Mouse (Mus musculus): Measurements from ENCODE around the gene Atp2a2. TPM values are rescaled to one million over a fixed set of nuclear protein-coding genes. Genes with fewer than 3 reads are reported as not detected.

The Atp2a2 gene
- polyA plus RNA-seq (2017; shearing (Covaris generic)) = 10 to 100 TPM; 12.5 to 16.2 (median 13.1) TPM

DNA sequence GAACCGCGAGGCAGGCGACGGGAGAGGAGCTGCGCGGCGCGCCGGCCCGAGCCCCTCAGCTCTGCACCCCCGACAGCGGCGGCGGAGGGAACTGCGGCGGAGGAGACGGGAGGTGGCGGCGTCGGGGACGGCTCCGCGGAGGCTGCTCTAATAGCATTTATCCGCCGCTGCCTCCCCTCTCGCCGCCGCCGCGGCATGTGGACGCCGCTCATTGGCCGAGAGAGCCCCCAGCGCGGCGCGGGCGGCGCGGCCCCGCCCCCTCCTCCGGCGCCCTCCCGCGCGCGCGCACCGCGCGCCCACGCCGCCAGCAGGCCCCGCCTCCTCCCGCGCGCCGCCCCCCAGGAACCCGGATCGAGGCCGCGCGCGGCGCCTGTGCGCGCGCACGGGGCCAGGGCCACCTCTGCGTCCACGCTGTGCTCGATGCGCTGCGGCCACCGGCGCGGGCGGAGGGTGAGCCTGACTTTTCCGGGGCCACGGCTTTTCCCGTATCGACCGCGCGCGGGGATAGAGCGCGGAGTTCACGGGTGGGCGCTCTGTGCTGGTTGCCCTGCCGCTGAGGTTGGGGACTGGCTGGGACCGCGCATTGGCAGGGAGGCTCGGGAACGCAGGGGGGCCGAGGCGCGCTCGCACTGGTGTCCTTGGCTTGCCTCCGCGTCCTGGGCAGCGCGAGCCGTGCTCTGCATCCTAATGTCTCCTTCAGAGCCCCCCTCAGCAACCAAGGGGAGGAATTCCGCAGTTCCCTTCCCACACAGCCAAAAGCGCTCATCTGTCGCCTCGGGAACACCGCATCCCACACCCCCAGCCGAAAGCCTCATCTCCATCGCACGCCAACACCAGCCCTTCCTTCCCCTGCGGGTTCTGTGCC is at the start of gene Atp2a2:
TSS of gene Atp2a2 (minus strand) at position 149 of the 865 bp plus-strand sequence.
- ATAC-seq = peak; percentile 79

DNA sequence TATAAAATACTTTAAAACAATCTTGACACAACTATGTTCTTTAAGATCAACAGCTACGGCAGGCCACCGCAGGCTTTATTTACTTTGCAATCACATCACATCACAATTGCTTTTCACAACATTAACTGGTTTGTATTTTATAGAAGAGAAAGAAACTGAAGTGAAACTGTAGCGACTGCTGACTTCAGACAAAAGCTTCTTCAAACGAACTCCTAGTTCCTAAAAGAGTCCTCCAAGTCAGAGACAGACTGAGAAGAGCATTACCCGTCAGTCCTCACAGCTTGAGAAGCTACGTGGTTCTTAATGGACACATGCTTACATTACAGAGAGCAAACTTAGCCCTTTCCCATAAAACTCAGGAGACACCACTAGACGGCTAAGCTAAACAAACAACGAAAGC is 48.4 kb upstream of the Atp2a2 start:
- no peak for ATAC-seq

DNA sequence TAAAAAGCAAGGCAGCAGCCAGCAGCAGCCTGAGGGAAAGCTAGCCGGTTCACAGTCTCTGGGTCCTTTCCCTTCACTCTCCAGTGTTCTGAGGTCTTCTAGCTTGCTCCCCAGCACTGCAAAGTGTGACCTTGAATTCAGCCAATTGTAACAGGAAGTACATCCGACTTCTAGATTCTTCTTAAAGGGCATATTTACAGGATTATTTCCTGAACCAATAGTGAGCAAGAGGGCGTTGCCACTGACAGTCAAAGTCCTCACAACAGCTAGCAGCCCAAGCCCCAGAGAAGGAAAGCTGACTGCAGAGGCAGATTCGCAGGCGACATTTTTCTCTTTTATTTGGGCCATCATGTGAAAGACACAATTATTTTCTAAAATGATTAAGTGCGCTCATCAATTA is 46.6 kb upstream of the Atp2a2 start:
- peak; percentile 94 for ATAC-seq

DNA sequence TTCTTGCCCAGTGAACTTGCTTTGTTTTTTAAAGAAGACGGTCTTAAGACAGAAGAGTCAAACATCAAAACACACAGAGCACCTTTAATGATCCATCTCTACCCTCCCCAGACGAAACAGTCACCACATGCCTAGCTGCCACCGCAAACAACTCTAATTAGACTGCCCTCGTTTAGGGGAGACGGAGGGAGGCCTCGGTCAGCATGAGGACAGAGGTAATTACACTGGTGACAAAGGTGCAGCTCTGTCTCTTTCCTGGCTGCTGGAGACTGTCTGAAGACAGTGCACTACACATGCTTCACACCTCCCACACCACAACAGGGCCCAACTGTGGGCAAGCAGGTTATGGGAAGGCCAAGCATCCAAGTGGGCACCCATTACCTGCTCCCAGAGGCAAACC is 45.8 kb upstream of the Atp2a2 start:
- no peak for ATAC-seq

DNA sequence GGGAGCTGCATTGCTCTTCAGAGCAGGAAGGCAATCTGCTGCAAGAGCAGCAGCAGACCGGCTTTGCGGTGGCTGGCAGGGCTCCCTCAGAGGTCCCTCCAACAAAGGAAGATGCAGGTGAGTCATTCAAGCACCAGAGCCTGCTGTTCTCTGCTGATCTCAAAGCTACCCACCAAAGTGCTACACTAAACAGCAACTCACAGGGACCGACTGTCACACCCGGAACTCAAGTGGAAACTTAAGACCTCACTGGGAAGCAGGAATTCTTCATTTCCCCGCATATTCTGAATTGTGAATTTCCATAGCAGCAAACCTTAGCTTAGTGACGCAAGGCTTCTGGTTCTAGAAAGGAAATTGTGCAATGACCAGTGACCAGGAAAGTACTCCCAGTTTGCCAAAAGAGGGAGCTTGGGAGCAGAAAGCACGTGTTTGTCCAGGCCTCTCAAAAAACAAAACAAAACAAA is 45.3 kb upstream of the Atp2a2 start:
- peak; percentile 57 for ATAC-seq

DNA sequence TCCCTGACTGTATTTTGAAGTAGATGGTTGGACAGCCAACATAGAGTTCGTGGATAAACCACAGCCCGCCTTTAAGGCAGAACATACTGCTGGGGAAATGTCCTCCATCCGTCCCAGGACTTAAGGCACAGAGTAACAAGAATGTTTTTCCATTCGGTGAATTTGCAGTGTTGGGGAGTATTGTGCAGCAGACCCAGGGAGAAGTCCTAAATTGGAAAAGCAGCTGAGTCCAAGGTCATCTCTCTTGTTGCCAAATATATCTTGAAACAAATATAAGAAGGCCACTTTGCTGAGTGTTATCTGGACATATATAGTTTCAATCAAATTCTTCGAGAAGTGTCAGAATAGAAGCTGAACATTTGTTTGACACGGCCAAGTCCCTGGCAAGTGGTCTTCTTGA is 41.4 kb upstream of the Atp2a2 start:
- no peak for ATAC-seq

DNA sequence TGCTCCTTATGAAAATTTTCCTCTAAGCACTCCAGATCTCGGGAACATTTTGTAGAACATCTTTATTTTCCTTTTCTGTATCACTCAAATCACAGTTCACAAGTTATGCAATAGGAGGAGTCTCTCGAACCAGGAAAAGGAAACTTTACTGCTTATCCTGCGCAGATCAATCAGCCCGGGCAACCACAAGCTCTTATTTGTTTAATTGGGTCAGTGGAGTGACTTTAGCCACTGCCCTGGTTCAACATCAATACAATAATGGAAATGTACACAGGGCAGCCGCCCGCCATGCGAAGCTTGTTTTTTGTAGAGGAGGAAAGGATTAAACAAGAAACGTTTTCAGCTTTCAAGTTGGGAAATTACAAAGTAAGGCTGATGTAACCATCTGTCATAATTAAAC is 39.8 kb upstream of the Atp2a2 start:
- no peak for ATAC-seq

DNA sequence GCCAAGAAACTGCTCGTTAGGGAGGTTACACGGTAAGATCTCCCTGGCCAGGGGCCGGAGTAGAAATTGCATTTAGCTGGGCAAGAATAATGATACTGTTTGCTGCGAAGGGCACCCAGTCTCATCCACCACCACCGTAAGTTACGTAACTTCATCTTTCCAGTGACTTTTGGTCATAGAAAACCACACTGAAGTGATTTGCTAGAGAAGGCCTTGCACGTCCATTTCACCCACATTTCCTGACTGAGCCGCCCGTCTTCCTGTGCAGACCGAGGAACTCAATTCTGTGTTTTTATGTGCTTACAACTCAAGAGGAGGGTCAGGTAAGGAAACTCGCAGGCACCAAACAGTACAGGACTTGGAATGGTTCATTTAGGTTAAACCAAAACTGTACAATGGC is 36.1 kb upstream of the Atp2a2 start:
- ATAC-seq = no peak

DNA sequence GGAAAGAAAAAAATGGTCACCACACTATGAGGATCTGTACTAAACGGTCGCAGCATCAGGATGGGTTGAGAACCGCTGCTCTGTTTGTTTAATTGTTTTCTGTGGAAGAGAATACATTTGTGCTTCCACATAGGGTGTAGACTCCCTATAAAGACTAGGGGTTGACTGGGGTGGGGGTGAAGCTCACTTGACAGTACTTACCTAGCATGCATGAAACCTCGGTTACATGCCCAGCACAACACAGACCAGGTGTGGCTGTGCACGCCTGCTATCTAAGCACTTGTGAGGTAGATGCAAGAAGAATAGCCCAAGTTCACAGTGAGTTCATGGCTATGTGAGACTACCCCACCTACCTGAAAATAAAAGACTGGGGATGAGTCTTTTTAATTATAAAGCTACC is 35.6 kb upstream of the Atp2a2 start:
- ATAC-seq = no peak

DNA sequence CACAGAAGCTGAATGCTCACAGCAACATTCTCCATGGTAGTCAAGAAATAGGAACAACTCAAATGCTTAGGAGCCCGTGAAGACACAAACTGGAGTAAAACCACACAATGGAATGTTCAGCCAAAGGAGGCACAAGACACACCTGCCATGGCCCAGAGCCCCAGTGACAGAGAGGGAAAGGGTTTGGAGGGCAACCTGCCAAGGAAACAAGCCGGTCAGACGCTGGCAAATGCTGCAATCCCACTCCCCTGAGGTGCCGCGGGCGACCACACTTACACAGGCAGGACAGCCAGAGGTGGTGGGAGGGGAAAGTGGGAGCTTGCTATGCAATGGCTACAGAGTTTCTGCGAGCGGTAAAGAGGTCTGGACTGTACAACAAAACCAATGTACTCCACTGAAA is 31.9 kb upstream of the Atp2a2 start:
- ATAC-seq = no peak

DNA sequence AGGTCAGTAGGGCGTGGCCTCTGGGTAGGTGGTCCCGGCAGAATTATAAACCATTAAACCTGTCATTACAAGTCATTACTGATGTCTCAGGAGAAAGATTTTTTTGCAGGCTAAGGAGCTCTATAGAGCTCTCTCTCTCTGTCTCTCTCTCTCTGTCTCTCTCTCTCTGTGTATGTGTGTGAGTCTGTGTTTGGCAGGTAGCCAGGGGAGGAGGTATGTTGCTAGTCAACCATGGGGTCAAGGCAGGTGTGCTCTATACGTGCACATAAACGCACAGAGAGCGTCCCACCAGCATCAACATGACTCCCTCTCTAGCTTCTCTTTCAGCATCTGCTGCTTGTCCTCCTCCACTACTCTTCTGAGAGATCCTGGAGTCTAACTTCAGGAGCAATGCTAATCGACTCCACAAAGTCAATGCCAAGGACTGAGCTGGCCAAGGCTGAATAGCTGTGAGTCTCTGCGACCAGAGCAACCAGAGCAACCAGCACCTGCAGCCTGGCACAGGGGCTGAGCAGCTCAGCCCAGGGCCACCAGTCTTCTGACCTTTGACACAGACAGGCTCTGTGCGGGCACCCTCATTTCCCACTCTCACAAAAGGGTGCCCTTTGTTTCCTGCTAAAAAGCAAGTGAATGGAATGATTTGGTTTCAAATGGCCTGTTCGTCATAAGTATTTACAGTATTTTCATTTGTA is 28.0 kb upstream of the Atp2a2 start:
- ATAC-seq = no peak

DNA sequence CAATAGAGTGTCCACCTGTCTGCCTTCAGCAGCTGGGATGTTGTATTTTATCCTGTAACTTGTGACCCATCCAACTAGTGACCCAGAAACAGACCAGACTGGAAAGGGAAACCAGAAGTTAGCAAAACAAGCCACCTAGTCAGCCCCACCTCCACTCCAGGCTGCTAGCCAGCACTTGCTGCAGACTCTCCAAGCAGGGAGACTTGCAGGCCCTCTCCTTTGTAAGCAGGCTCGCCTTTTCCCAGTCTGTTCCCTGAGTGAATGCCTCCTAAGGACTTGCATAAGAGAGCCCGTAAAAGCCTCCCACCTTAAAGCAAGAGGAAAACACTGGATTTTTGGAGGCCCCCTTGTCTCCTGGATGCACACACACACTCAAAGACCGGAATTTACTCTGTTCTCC is 27.3 kb upstream of the Atp2a2 start:
- no peak for ATAC-seq

DNA sequence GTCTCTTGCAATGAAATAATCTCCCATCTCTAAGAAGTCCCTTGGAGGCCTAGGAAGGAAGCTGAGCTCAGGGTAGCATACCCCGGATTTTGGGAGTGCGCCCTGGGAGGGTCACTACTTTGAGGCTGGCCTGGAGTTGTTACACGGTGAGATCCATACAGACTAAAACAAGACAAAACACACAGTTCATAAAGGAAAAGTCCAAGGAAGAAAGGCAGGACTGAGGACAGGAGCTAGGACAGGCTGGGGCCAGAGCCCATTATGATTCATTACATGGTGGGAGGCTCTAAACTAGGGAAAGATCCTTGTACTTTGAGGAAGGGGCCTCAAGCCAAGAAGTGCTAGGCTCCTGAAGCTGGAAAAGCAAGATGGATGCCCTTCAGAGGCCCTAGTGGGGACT is 26.6 kb upstream of the Atp2a2 start:
- ATAC-seq = no peak

DNA sequence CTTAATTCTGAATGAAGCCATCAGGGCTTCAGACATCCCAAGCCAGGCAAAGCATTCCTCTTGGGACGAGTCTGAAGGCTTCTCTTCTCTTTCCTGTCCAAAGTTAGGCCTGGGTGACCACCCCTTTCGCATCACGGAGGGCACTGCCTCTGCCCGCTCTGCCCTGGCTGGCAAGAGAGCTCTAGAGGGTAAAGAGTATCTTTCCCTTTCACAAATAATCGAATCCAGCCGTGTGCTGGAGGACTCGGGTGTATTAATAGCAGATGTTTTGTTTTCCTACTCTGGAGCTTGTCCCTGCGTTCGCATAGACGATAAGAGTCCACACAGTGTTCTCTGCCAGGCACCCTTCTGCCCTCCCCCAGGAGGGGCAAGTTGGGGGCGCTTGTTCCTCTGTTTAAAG is 25.7 kb upstream of the Atp2a2 start:
- ATAC-seq = no peak

DNA sequence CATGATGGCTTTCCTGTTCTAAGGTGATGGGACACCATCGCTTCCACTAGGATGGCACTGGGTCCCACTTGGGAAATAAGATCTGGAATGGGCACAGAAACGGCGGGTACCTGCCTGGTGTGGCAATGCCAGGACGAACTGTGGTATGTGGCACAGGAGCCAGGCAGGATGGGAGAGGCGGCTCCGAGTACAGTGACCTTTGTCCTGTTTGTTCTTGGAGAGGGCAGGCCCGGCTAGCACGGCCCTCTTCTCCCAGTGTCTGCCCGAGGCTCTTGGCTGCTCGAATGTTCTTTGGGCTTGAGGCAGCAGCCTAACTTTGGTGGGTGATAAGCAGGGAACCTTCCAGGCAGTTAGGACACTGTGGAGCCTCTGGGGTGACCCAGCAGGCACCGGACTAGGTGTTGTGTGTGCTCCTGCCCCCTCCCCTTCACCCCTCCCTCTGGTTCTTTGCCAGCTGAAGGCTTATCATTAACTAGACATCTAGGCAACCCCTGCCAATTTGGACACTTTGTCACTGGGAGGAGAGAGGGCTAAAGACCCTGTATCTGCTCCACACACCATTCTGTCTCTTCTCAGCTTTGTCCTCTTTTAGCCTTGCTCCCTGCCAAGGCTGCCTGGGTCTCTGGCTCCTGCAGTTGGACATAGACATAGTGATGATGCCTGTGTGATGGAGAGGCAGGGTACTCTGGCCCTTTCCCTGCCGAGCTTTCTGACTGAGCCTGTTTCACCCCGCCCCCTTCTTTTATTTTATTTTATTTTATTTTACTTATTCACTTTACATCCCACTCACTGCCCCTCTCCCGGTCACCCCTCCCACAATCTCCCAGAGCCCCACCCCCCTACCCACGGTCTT is 25.1 kb upstream of the Atp2a2 start:
- ATAC-seq = no peak

DNA sequence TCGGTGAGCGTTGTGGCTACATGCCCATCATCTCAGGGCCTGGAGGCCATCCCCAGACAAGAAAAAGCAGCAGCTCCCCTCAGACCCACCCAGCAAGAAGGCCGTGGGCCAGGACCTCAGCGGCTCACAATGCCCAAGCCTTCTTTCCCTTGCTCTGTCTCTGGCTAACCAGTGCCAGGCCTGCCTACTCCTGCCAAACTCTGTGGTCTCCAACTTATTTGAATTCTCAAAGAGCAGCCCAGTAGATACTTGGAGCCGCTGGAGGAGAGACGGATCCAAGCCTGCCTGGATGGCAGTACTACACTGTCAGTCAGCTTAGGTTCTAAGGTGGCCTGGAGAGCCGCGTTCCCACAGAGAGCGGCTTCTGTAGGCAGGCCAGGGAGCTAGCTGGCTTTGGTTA is 24.4 kb upstream of the Atp2a2 start:
- no peak for ATAC-seq

DNA sequence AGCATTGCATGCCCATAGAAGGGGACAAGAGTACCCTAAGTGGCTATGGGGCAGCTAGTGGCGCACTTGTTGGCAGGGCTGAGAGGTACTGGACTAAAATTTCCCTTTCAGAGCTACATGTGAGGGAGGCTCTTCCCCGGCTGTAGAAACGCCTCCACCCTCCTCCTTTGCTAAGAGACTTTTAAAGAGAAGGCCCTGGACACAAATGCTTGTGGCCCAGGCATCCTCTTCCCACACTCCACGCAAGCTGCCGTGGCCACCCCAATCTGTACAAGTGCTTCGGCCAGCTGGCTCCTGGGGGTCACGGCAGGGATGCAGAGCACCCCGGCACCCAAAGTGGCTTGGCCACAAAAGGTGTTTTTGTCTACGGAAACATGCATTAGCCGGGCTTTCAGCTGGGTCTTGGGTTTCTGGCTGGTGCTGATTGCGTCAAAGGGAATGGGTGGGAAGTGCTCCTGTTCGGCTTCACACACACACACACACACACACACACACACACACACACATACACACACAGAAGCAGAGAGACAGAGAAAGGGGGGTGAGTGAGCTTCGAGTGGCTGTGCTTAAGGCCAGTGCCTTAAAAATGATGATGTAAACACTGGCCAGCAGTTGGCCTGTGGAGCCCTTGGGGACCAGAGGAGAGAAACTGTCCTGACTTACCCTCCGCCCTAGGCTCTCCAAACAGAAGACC is 23.4 kb upstream of the Atp2a2 start:
- no peak for ATAC-seq

DNA sequence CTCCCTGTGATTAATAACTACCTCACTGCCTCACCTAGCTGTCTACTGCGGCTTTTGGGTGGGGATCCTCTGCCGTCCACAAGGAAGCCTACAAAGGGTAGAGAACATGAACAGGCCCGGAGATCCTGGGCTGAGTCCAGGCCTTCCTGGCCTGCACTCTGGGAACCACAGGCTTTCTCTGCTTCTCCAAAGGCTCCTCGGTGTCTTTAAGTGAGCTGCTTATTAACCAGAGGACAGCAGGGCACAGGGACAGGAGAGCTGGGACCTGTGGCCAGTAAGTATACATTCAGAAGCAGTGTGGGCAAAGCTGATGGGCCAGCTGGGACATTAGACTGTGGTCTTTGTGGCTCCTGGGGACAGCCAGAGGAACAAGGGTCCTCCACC is 22.8 kb upstream of the Atp2a2 start:
- ATAC-seq = no peak

DNA sequence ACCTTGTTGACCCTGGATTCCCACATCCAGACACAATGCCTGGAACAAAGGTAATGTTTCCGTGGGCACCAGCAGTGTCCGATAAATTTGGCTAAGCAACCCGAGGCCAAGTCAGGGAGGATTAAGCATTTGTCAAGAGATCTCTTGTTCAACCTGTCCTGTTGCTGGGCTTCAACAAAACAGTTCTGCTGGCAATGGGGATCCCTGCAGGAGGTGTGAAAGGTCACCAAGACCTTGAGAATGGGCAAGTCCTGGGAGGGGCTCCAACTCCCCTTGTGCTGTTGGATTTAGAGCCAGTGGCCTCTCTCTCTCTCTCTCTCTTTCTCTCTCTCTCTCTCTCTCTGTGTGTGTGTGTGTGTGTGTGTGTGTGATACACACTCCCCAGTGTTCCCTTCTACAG is 22.2 kb upstream of the Atp2a2 start:
- ATAC-seq = no peak

DNA sequence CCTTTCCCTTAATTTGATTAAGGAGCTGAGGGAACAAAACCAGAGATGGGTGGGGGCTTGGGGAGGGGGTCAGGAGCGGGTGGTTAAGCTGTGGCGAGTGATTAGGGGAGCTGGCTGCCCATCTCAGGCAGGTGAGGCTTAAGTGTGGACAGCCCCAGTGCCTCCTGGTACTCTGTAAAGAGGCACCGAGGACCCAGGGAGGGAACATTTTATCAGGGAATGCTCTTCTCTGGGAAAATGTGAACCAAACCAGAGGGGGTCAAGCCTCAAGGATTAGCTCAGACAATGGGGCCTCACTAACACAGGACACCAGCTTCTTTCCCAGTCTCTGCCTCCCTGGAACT is 19.1 kb upstream of the Atp2a2 start:
- ATAC-seq = no peak

DNA sequence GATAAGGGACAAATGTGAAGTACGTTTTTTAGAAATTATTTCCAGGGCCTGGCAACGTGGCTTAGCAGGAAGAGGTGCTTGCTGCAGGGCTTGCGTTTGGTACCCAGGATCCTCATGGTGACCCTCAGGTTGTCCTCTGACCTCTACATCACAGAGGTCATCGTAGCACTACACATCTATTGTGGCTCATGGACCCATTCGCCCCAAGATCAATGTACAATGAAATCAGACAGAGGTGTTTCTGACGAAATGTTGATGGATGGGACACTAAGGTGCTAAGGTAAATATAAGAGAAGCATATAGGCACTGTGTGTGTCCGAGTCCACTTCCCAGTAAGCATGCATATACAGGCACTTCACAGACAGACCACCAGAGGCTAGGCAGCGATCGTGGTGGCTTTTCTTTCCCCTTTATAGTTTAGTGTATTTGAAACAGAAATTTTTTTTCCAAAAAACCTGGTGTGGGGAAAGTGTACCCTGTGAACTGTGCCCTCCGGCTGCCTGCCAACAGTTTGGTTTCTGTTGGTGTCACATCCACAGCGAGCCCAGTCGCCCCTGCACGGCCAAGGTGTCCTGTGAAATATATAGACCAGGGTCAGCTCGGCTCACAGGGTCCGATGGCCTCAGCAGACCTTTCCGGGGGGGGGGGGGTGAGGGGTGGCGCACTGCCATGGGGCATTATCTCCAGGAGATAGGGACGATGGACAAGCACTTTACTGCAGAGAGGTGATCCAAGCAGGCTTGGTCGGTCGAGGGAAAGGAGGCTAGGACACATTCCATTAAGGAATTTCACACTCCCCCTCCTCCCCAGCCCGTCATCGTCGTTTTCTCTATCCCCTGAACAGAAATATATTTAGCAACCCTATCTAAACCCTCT is 18.5 kb upstream of the Atp2a2 start:
- no peak for ATAC-seq
